Mouse (Mus musculus) G1E (cell line): ENCODE results near the gene Cfap45.

Source experiments
- CTCF ChIP-seq: IDR thresholded peaks from 2 replicates; pipeline ENCODE4 v1.5.1; 2012; ENCODE audit warnings: low read depth, low read length, inconsistent platforms, mixed read lengths
- GATA1 ChIP-seq: IDR thresholded peaks from 2 replicates; pipeline ENCODE4 v1.6.1; 2012; ENCODE audit warnings: borderline replicate concordance, low read length, inconsistent platforms, mixed read lengths
- TAL1 ChIP-seq: conservative IDR thresholded peaks from 2 replicates; pipeline ENCODE4 v1.6.1; 2012; ENCODE audit warnings: low read depth, low read length, inconsistent platforms, mixed read lengths

DNA sequence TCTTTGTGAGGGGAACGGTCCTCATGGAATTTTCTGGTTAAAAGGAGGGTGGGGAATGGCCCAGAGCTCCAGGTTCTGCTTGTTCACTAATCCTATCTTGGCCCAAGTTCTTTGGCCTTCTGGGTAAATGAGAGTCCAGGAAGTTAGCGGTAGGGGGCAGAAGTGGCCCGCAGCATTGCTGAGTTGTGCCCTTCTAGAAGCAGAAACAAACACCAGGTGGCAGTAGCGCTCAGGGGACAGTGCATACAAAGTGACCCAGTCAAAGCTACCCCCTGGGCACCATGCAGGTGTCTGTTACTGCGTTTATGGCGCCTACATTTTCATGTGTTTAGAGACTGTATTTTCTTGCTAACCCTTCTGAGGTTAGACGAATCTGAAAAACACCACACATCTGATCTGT lies 8.1 kb downstream of the Cfap45 start:
- TF ChIP-seq GATA1: no peak
- TF ChIP-seq CTCF: peak; percentile 36
- TF ChIP-seq TAL1: no peak
